Mouse (Mus musculus): ENCODE results near the gene Ap4e1. TPM values are rescaled to one million over a fixed set of nuclear protein-coding genes. Genes with fewer than 3 reads are reported as not detected.

Ap4e1 gene
- total and polyA plus RNA-seq, 2 experiments from 2014 or later: 5.8 to 18.7 TPM

DNA sequence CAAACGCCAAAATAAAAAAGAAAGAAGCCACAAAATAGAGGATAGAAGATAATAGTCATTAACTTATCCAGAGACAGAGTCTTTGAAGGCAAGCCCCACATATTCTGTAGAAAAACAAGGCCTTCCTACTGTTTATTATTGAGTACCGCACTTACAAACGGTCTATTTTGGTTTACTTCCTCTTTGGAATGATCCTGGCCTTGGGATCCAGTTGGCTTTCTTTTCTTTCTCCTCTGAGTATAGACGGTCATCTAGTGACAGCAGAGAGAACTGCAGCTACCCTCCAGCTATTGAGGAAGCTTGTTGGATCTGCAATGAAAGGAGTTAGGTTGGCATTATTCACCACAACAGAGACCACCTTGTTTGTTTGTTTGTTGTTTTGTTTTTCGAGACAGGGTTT is 11.8 kb upstream of the Ap4e1 start:
- no peaks in the 10 kb centered on the region for H3K4me1 ChIP-seq (ENCODE audit: insufficient read depth)
- WGBS: 31% methylated on average over 5 of the region's 5 CpGs
- ATAC-seq: peak; percentile 81
- no peak overlapping the region for H3K4me3 ChIP-seq (ENCODE audit: low read depth, low read length)
- H3K27ac ChIP-seq (ENCODE audit: low read depth, low read length): no peak overlapping the region
- no peak overlapping the region for H3K9ac ChIP-seq
- no peak overlapping the region for H3K4me2 ChIP-seq (ENCODE audit: low read depth)
- TF ChIP-seq CTCF (IDR thresholded peaks at IDR 0.05; ENCODE audit: low read depth): peak; percentile 89
- H3K9me3 ChIP-seq (ENCODE audit: low read length): no peaks in the 10 kb centered on the region
- H3K36me3 ChIP-seq (ENCODE audit: insufficient read depth): no peaks in the 10 kb centered on the region
- H3K27me3 ChIP-seq (ENCODE audit: insufficient read depth, low read length): no peaks in the 10 kb centered on the region
- DNase-seq: peak; percentile 68

DNA sequence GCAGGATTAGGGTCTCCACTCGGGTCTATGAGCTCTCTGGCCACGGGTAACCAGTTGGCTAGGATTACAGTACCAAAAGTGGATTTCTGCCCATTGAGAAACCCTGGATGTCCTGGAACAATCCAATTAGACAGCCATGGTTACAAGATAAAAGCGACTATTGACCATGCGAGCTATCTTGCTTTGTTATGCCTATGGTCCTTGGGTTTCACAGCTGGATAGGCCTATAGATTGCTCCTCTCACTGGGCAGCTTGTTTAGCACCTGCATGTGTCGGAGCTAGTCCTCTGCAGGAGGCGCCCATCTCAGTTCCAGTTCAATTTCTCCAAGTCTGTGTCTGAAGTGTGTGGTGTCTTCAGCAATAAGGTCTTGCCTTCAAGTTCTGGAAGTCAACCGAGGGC is 10.3 kb upstream of the Ap4e1 start:
- no peak for ATAC-seq
- H3K27me3 ChIP-seq (ENCODE audit: insufficient read depth, low read length): no peaks in the 10 kb centered on the region
- WGBS: 68% methylated on average over 7 of the region's 7 CpGs
- no peak for TF ChIP-seq CTCF (IDR thresholded peaks at IDR 0.05; ENCODE audit: low read depth)
- no peaks in the 10 kb centered on the region for H3K9me3 ChIP-seq (ENCODE audit: low read length)
- DNase-seq: no peak
- no peaks in the 10 kb centered on the region for H3K4me1 ChIP-seq (ENCODE audit: insufficient read depth)
- H3K36me3 ChIP-seq (ENCODE audit: insufficient read depth): no peaks in the 10 kb centered on the region
- H3K4me2 ChIP-seq (ENCODE audit: low read depth): no peak overlapping the region
- H3K9ac ChIP-seq: no peak overlapping the region
- no peak overlapping the region for H3K4me3 ChIP-seq (ENCODE audit: low read depth, low read length)
- H3K27ac ChIP-seq (ENCODE audit: low read depth, low read length): no peak overlapping the region

DNA sequence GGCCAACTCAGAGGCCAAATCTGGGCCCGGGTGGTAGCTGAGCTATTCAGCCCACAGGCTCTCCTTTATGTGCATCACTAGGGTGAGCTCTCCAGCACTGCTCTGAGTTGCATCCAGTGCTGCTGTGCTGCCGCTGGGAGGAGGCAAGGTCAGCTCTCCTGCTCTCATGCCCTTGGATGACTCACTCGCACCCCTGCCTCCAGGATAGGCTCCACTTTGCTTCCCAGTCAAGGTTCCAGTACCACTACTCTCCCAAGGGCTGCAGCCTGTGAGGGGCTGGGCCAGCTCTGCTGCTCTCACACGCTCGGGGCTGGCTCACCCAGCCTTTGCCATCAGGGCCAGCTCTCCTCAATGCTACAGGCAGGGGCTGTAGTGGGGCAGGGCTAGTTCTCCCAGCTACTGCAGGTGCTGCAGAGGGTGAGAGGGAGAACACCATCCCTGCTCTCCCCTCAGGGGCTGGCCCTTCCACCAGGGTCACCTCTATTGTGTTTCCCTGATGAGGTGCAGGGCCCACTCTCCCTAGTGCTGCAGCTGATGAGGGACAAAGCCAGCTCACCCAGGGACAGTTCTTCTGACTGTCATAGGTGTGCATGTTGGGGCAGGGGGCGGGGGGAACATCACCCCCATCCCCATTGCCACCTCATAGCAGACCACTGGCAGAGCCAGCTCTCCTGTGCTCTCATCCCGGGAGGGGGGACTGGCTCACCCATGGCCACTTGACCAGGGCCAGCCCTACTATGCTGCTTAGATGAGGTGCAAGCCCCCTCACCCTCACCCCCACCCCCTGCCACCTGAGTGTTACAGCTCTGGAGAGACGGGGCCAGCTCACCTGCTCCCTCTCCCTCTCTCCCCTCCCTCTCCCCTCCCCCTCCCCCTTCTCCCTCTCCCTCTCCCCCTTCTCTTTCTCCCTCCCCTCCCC is 7.9 kb upstream of the Ap4e1 start:
- Histone ChIP-seq H3K27me3 (ENCODE audit: insufficient read depth, low read length) (no peaks in the 10 kb centered on the region), H3K4me2 (ENCODE audit: low read depth) (no peak overlapping the region), H3K9me3 (ENCODE audit: low read length) (no peaks in the 10 kb centered on the region), H3K4me3 (ENCODE audit: low read depth, low read length) (no peak overlapping the region), H3K27ac (ENCODE audit: low read depth, low read length) (no peak overlapping the region), H3K9ac (no peak overlapping the region), H3K36me3 (ENCODE audit: insufficient read depth) (no peaks in the 10 kb centered on the region), H3K4me1 (ENCODE audit: insufficient read depth) (no peaks in the 10 kb centered on the region)
- ATAC-seq (no peak), DNase-seq (no peak)
- 78% methylated on average over 8 of the region's 8 CpGs for WGBS
- no peak for TF ChIP-seq CTCF (IDR thresholded peaks at IDR 0.05; ENCODE audit: low read depth)

DNA sequence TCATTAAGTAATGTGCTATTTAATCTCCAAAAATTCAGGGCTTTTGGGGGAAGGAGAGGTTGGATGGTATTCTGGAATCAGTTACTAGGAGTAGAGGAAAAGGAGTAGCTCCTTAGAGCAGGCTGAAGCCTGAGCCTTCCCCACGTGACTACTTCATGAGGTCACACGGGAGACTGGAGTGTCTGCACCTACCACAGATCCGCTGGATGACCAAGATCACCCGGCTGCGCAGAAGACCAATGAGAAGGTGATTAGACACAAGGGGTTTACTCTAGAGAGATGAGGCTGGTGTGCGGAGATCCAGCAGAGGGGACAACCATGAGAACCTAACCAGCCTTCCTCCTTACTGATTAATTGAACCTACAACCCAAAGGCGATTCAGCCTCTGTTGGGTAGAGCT is 4.5 kb upstream of the Ap4e1 start:
- no peak for TF ChIP-seq CTCF (IDR thresholded peaks at IDR 0.05; ENCODE audit: low read depth)
- ATAC-seq: no peak
- 85% methylated on average over 7 of the region's 7 CpGs for WGBS
- Histone ChIP-seq H3K4me1 (ENCODE audit: insufficient read depth) (no peaks in the 10 kb centered on the region), H3K27me3 (ENCODE audit: insufficient read depth, low read length) (no peaks in the 10 kb centered on the region), H3K4me3 (ENCODE audit: low read depth, low read length) (no peak overlapping the region), H3K36me3 (ENCODE audit: insufficient read depth) (no peaks in the 10 kb centered on the region), H3K4me2 (ENCODE audit: low read depth) (no peak overlapping the region), H3K9me3 (ENCODE audit: low read length) (no peaks in the 10 kb centered on the region), H3K9ac (no peak overlapping the region), H3K27ac (ENCODE audit: low read depth, low read length) (no peak overlapping the region)
- no peak for DNase-seq

DNA sequence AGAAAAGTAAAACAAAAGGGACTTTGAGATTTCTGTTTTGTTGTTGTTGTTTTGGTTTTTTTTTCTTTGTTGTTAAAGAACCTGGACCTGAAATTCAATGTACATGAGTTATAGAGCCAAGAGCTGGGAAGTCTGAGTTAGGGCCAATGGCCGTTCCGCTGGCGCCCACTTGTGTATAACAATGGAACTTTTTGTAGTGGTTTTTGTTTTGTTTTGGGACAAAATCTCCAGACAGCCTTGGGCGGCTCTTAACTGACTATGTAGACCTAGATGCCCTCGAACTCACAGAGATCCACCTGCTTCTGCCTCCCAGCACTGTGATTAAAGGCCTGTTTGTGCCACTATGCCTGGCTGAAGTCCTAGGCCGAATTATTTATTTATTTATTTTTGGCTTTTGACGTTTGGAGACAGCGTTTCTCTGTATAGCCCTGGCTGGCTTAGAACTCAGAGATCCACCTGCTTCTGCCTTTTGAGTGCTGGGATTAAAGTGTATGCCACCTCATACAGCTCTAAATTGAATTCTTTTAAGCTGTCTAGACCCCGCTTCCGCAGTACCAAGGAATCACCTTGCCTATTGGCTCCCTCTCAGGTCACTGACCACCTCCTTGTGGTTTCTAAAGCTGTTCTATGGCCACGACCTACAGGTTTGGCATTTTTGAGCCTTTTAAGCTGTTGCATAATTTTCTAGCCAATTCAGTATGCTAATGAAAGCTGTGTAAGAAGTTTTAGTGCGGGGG is 1.7 kb upstream of the Ap4e1 start:
- Histone ChIP-seq H3K27ac (ENCODE audit: low read depth, low read length) (no peak overlapping the region), H3K4me1 (ENCODE audit: insufficient read depth) (peaks cover 8% of the 10 kb centered on the region), H3K9me3 (ENCODE audit: low read length) (no peaks in the 10 kb centered on the region), H3K36me3 (ENCODE audit: insufficient read depth) (peaks cover 6% of the 10 kb centered on the region), H3K27me3 (ENCODE audit: insufficient read depth, low read length) (no peaks in the 10 kb centered on the region), H3K4me2 (ENCODE audit: low read depth) (no peak overlapping the region), H3K4me3 (ENCODE audit: low read depth, low read length) (no peak overlapping the region), H3K9ac (no peak overlapping the region)
- 37% methylated on average over 12 of the region's 12 CpGs for WGBS
- DNase-seq (peak; percentile 38), ATAC-seq (no peak)
- peak; percentile 51 for TF ChIP-seq CTCF (IDR thresholded peaks at IDR 0.05; ENCODE audit: low read depth)

DNA sequence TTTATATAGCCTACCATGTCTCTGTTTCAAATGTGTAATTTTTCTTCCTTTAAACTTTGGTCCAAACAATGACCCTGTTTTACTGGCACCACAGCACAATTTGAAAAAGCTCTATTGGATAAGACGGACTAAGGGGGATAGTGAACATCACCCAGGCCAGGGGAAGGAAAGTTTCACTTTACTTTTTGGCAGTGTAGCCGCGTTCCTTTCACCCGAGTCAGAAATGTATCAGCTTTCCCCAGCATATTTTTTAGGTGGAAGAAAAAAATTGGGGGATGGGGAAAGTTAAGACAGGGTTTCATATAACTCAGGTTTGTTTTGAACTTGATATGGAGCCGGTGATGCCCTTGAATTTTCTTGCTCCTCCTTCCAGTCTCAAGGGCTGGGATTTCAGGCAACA is 1.0 kb upstream of the Ap4e1 start:
- Histone ChIP-seq H3K4me3 (ENCODE audit: low read depth, low read length) (no peak overlapping the region), H3K27me3 (ENCODE audit: insufficient read depth, low read length) (no peaks in the 10 kb centered on the region), H3K36me3 (ENCODE audit: insufficient read depth) (peaks cover 13% of the 10 kb centered on the region), H3K27ac (ENCODE audit: low read depth, low read length) (no peak overlapping the region), H3K9me3 (ENCODE audit: low read length) (no peaks in the 10 kb centered on the region), H3K9ac (no peak overlapping the region), H3K4me1 (ENCODE audit: insufficient read depth) (peaks cover 8% of the 10 kb centered on the region), H3K4me2 (ENCODE audit: low read depth) (no peak overlapping the region)
- no peak for DNase-seq
- no peak for TF ChIP-seq CTCF (IDR thresholded peaks at IDR 0.05; ENCODE audit: low read depth)
- WGBS: 87% methylated on average over 5 of the region's 5 CpGs
- ATAC-seq: no peak

DNA sequence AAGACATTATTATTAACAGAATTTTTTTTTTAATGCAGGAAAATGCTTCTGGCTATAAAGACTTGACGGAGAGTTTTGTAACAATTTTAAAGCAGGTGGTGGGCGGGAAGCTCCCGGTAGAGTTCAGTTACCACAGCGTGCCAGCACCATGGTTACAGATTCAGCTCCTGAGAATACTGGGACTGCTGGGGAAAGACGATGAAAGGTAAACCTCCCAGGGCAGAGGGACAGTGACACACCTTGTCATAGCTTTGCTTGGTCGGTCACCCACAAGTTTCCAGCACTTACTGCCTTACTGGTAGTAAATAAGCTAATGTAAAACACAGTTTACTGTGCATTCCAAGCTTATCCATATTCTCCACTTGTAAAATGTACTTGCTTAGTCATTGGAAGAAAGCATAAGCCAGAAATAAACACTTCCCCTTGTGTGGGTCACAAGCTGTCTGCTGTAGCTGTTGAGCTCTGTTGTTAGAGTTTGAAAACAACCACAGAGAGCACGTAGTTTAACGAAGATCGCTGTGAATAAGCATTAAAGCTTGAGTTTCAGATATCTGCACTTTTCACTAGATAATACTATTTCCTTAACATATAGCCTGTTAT is 26.6 kb downstream of the Ap4e1 start:
- no peaks in the 10 kb centered on the region for H3K27me3 ChIP-seq (ENCODE audit: insufficient read depth, low read length)
- TF ChIP-seq CTCF (IDR thresholded peaks at IDR 0.05; ENCODE audit: low read depth): no peak
- no peak for ATAC-seq
- H3K4me1 ChIP-seq (ENCODE audit: insufficient read depth): no peaks in the 10 kb centered on the region
- H3K9ac ChIP-seq: no peak overlapping the region
- 92% methylated on average over 9 of the region's 9 CpGs for WGBS
- H3K36me3 ChIP-seq (ENCODE audit: insufficient read depth): peaks cover 31% of the 10 kb centered on the region
- H3K4me2 ChIP-seq (ENCODE audit: low read depth): no peak overlapping the region
- H3K4me3 ChIP-seq (ENCODE audit: low read depth, low read length): no peak overlapping the region
- DNase-seq: no peak
- H3K27ac ChIP-seq (ENCODE audit: low read depth, low read length): no peak overlapping the region
- H3K9me3 ChIP-seq (ENCODE audit: low read length): no peaks in the 10 kb centered on the region
